Mouse (Mus musculus): ENCODE results near the gene Gm17019. TPM values are rescaled to one million over a fixed set of nuclear protein-coding genes. Genes with fewer than 3 reads are reported as not detected.
A peak's percentile ranks its signal among the peaks of the same experiment; 100 is the strongest.
"Not testable (repeated sequence)": the region's sequence is repeated elsewhere in the genome, so short reads cannot be mapped to it uniquely, and the experiment has no call there.

The Gm17019 gene
- polyA plus RNA-seq, 2 experiments, result not detected

GRCm38 (mm10) chr5:15044830-15045767 is 12.3 kb upstream of the Gm17019 start:
- not testable (repeated sequence) for DNase-seq (ENCODE audit: low read depth in 3 of 3, low spot score in 3 of 3); H3K27me3 ChIP-seq (ENCODE audit: control insufficient read depth, insufficient read depth, low read length); H3K9ac ChIP-seq (replicated peaks); H3K9me3 ChIP-seq (ENCODE audit: control insufficient read depth, low read length); ATAC-seq (ENCODE audit: insufficient read depth); H3K4me2 ChIP-seq (ENCODE audit: low read depth); H3K4me3 ChIP-seq (ENCODE audit: insufficient read depth in 1 of 2, low read depth in 2 of 2, low read length in 2 of 2); H3K4me1 ChIP-seq (replicated peaks; ENCODE audit: control insufficient read depth in 2 of 2, insufficient read depth in 2 of 2, low read length in 1 of 2); H3K36me3 ChIP-seq (replicated peaks; ENCODE audit: control insufficient read depth, insufficient read depth, low read depth); H3K27ac ChIP-seq
- WGBS (ENCODE audit: insufficient replicate concordance), result 61% methylated on average over 7 of the region's 9 CpGs

DNA sequence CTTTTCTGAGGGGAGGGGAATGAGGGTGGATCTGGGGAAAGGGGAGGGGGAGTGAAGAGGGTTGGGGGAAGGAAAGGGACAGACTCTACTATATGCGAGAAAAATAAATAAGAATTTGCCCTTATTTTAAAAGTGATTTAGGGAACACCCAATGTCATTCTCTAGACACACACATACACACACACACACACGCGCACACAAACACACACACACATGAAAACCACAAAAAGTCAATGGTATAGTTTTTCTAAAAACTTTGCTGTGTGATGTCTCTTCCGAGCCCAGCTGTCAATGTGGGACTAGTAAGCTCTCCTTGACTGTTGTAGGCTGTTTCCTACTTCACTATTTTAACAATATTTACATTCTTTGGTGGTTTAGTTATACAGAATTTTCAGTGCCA is 8.0 kb upstream of the Gm17019 start:
- H3K27me3 ChIP-seq (ENCODE audit: control insufficient read depth, insufficient read depth, low read length); H3K4me1 ChIP-seq (replicated peaks; ENCODE audit: control insufficient read depth in 2 of 2, insufficient read depth in 2 of 2, low read length in 1 of 2); H3K9ac ChIP-seq (replicated peaks); DNase-seq (ENCODE audit: low read depth in 3 of 3, low spot score in 3 of 3); H3K4me2 ChIP-seq (ENCODE audit: low read depth); H3K4me3 ChIP-seq (ENCODE audit: insufficient read depth in 1 of 2, low read depth in 2 of 2, low read length in 2 of 2); ATAC-seq (ENCODE audit: insufficient read depth); H3K9me3 ChIP-seq (ENCODE audit: control insufficient read depth, low read length); H3K27ac ChIP-seq; H3K36me3 ChIP-seq (replicated peaks; ENCODE audit: control insufficient read depth, insufficient read depth, low read depth): not testable (repeated sequence)
- WGBS (ENCODE audit: insufficient replicate concordance), result 39% methylated on average over 3 of the region's 4 CpGs

GRCm38 (mm10) chr5:15039984-15040383 is 7.2 kb upstream of the Gm17019 start:
- H3K4me2 ChIP-seq (ENCODE audit: low read depth); H3K4me1 ChIP-seq (replicated peaks; ENCODE audit: control insufficient read depth in 2 of 2, insufficient read depth in 2 of 2, low read length in 1 of 2); H3K27ac ChIP-seq; DNase-seq (ENCODE audit: low read depth in 3 of 3, low spot score in 3 of 3); H3K9ac ChIP-seq (replicated peaks); H3K9me3 ChIP-seq (ENCODE audit: control insufficient read depth, low read length); H3K27me3 ChIP-seq (ENCODE audit: control insufficient read depth, insufficient read depth, low read length); H3K4me3 ChIP-seq (ENCODE audit: insufficient read depth in 1 of 2, low read depth in 2 of 2, low read length in 2 of 2); H3K36me3 ChIP-seq (replicated peaks; ENCODE audit: control insufficient read depth, insufficient read depth, low read depth): not testable (repeated sequence)
- ATAC-seq (ENCODE audit: insufficient read depth), result peak; percentile 43; the same call in 1 of the 2 replicates
- 68% methylated on average over 4 of the region's 4 CpGs for WGBS (ENCODE audit: insufficient replicate concordance)

GRCm38 (mm10) chr5:15024316-15024715 is 8.5 kb downstream of the Gm17019 start:
- H3K4me1 ChIP-seq (replicated peaks; ENCODE audit: control insufficient read depth in 2 of 2, insufficient read depth in 2 of 2, low read length in 1 of 2); H3K36me3 ChIP-seq (replicated peaks; ENCODE audit: control insufficient read depth, insufficient read depth, low read depth); H3K4me2 ChIP-seq (ENCODE audit: low read depth); DNase-seq (ENCODE audit: low read depth in 3 of 3, low spot score in 3 of 3); ATAC-seq (ENCODE audit: insufficient read depth); H3K9me3 ChIP-seq (ENCODE audit: control insufficient read depth, low read length); H3K27me3 ChIP-seq (ENCODE audit: control insufficient read depth, insufficient read depth, low read length); H3K27ac ChIP-seq; H3K4me3 ChIP-seq (ENCODE audit: insufficient read depth in 1 of 2, low read depth in 2 of 2, low read length in 2 of 2); H3K9ac ChIP-seq (replicated peaks): not testable (repeated sequence)
- 67% methylated on average over 1 of the region's 1 CpGs for WGBS (ENCODE audit: insufficient replicate concordance)
- TF ChIP-seq CTCF (IDR thresholded peaks at IDR 0.05; ENCODE audit: low read depth), result peak; percentile 19; the same call in 1 of the 2 replicates

DNA sequence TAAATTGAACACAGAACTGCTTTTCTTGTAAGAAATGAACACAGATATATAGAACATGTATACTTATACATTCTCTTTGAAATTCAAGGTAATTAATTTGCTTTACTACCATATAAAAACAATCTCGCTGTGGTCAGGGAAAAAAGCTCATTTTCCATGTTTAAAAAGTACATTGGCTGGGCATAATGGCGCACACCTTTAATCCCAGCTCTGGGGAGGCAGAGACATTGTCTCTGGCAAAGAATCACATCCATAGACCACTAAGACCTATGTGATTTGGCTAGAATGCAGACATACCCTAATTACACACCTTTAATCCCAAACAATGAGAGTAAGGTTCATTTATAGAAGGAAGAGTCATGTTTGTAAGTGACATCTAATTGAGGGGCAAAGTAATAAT is 12.7 kb downstream of the Gm17019 start:
- ATAC-seq (ENCODE audit: insufficient read depth); H3K9me3 ChIP-seq (ENCODE audit: control insufficient read depth, low read length); H3K4me2 ChIP-seq (ENCODE audit: low read depth); H3K4me1 ChIP-seq (replicated peaks; ENCODE audit: control insufficient read depth in 2 of 2, insufficient read depth in 2 of 2, low read length in 1 of 2); DNase-seq (ENCODE audit: low read depth in 3 of 3, low spot score in 3 of 3); H3K36me3 ChIP-seq (replicated peaks; ENCODE audit: control insufficient read depth, insufficient read depth, low read depth); H3K27ac ChIP-seq; H3K27me3 ChIP-seq (ENCODE audit: control insufficient read depth, insufficient read depth, low read length); H3K4me3 ChIP-seq (ENCODE audit: insufficient read depth in 1 of 2, low read depth in 2 of 2, low read length in 2 of 2); H3K9ac ChIP-seq (replicated peaks): not testable (repeated sequence)
- WGBS (ENCODE audit: insufficient replicate concordance), result 43% methylated on average over 2 of the region's 2 CpGs

- not testable (repeated sequence) for H3K27ac ChIP-seq; H3K4me1 ChIP-seq (replicated peaks; ENCODE audit: control insufficient read depth in 2 of 2, insufficient read depth in 2 of 2, low read length in 1 of 2); H3K27me3 ChIP-seq (ENCODE audit: control insufficient read depth, insufficient read depth, low read length); H3K4me2 ChIP-seq (ENCODE audit: low read depth); H3K9me3 ChIP-seq (ENCODE audit: control insufficient read depth, low read length); H3K36me3 ChIP-seq (replicated peaks; ENCODE audit: control insufficient read depth, insufficient read depth, low read depth); H3K9ac ChIP-seq (replicated peaks); ATAC-seq (ENCODE audit: insufficient read depth); H3K4me3 ChIP-seq (ENCODE audit: insufficient read depth in 1 of 2, low read depth in 2 of 2, low read length in 2 of 2); DNase-seq (ENCODE audit: low read depth in 3 of 3, low spot score in 3 of 3)
- WGBS (ENCODE audit: insufficient replicate concordance), result 66% methylated on average over 11 of the region's 11 CpGs
These were observed 21.9 kb downstream of the Gm17019 start for GRCm38 (mm10) chr5:15010639-15011582.

- not testable (repeated sequence) for DNase-seq (ENCODE audit: low read depth in 3 of 3, low spot score in 3 of 3)
These were observed 25.9 kb downstream of the Gm17019 start for GRCm38 (mm10) chr5:15006907-15007306.

More at GRCm38 (mm10) chr5:15006907-15007306, 25.9 kb downstream of the Gm17019 start:
- H3K36me3 ChIP-seq (replicated peaks; ENCODE audit: control insufficient read depth, insufficient read depth, low read depth); H3K4me3 ChIP-seq (ENCODE audit: insufficient read depth in 1 of 2, low read depth in 2 of 2, low read length in 2 of 2); H3K4me1 ChIP-seq (replicated peaks; ENCODE audit: control insufficient read depth in 2 of 2, insufficient read depth in 2 of 2, low read length in 1 of 2); H3K4me2 ChIP-seq (ENCODE audit: low read depth); H3K9me3 ChIP-seq (ENCODE audit: control insufficient read depth, low read length); H3K27ac ChIP-seq; H3K27me3 ChIP-seq (ENCODE audit: control insufficient read depth, insufficient read depth, low read length); H3K9ac ChIP-seq (replicated peaks); ATAC-seq (ENCODE audit: insufficient read depth): not testable (repeated sequence)
- WGBS (ENCODE audit: insufficient replicate concordance), result 40% methylated on average over 3 of the region's 3 CpGs

All from liver, embryonic 14.5 days (tissue).